Mouse (Mus musculus) CH12.LX (cell line): ENCODE measurements around the gene Kcnh7.

ENCODE experiments used
- CTCF ChIP-seq, 2 experiments: IDR thresholded peaks in 1 of 2; conservative IDR thresholded peaks in 1 of 2; 2 replicates each; pipeline ENCODE4 v1.5.1; 2011 to 2012; ENCODE audit warnings: low read depth in 2 of 2, low read length in 2 of 2, improper control_type of control experiment in 1 of 2, inconsistent platforms in 1 of 2, mild to moderate bottlenecking in 1 of 2, moderate library complexity in 1 of 2
- TCF12 ChIP-seq: IDR thresholded peaks from 2 replicates; pipeline ENCODE4 v1.6.1; 2014; ENCODE audit warnings: low read depth, mild to moderate bottlenecking, inconsistent platforms, low read length, improper control_type of control experiment
- ZC3H11A ChIP-seq: IDR thresholded peaks from 2 replicates; pipeline ENCODE4 v1.6.1; 2012; ENCODE audit warnings: low read depth, mild to moderate bottlenecking, inconsistent platforms, low read length, improper control_type of control experiment

DNA sequence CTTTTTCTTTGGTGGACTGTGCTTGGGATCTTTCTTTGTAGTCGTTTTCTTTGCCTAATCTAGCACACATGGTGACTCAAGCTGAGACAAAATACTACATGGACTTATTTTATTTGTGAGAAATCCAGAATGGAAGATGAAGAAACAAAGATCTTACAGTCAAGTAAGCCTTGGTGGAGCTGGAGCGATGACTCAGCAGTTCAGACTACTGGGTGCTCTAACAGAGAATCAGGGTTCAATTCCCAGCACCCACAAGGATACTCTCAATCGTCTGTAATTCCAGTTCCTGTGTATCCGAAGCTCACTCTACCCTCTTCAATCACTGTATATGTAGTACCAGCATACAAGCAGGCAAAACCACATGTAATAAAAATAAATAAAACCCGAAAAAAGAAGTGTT is 513.8 kb downstream of the Kcnh7 start:
- no peak for TF ChIP-seq TCF12
- no peak for TF ChIP-seq ZC3H11A
- no peak for TF ChIP-seq CTCF (conservative IDR thresholded peaks at IDR 0.05 in 1 of 2, IDR thresholded peaks at IDR 0.05 in 1 of 2; ENCODE audit: low read depth in 2 of 2, low read length in 2 of 2)
